Mouse (Mus musculus) right cerebral cortex, adult 18-20 months (tissue): Measurements from ENCODE around the gene Ly6g6d.
"Not testable (repeated sequence)": the region's sequence is repeated elsewhere in the genome, so short reads cannot be mapped to it uniquely, and the experiment has no call there.

Source experiments
- DNase-seq: peaks from one replicate; pipeline ENCODE4 v3.0.0; 2022; ENCODE audit warnings: mixed read lengths

Ly6g6d gene

GRCm38 (mm10) chr17:35077786-35078233 is at the start of gene Ly6g6d:
Gene Ly6g6d (minus strand): TSS chr17:35078065.
- no peak for DNase-seq

DNA sequence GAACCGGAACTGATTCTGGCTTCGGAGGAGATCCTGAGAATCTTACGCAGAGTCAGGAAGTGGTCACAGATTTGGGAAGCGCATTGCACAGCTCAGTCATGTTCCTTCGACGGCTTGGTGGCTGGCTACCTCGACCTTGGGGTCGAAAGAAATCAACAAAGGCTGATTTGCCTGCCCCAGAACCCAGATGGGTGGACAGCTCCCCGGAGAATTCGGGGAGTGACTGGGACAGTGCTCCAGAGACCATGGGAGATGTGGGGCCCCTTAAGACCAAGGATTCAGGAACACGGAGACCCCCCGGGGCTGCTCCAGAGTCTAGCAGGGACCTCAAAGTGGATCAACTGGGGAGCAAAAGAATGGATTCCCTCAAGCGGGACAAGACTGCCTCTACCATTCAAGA is 49.2 kb upstream of the Ly6g6d start:
- no peak for DNase-seq

DNA sequence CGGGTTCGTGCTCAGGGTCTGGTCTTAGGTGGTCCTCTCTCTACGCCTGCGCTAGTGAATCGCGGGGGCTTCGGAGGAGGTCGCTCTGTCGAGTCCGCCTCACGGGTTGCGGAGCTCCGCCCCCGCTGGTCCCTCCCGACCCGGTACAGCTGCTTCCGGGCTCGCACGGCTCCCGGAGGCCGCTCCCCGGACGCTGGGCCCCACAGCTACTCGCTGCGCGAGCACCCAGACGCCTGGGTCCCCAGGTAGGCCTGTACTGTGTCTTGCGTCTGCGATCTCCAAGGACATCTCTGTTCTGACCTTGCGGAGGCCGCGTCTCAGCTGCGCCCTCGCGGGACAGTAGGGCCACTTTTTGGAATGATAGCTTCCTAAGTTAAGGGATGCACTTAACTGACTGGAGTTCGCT is 48.3 kb upstream of the Ly6g6d start, which contains the start of gene D17H6S53E:
D17H6S53E (plus strand) TSS at position 168 of the 406 bp plus-strand sequence.
- DNase-seq: peak; percentile 73

- no peak for DNase-seq
Observed at GRCm38 (mm10) chr17:35125578-35125977, 47.7 kb upstream of the Ly6g6d start.

GRCm38 (mm10) chr17:35125081-35125480 is 47.2 kb upstream of the Ly6g6d start:
- DNase-seq: no peak

- not testable (repeated sequence) for DNase-seq
Observed at GRCm38 (mm10) chr17:35124261-35124896, 46.5 kb upstream of the Ly6g6d start.

- not testable (repeated sequence) for DNase-seq
Observed at GRCm38 (mm10) chr17:35123287-35123686, 45.4 kb upstream of the Ly6g6d start.

GRCm38 (mm10) chr17:35121871-35122303 is 44.0 kb upstream of the Ly6g6d start, which contains the start of gene Csnk2b:
Gene Csnk2b (minus strand): TSS chr17:35122053.
- DNase-seq: peak; percentile 74

DNA sequence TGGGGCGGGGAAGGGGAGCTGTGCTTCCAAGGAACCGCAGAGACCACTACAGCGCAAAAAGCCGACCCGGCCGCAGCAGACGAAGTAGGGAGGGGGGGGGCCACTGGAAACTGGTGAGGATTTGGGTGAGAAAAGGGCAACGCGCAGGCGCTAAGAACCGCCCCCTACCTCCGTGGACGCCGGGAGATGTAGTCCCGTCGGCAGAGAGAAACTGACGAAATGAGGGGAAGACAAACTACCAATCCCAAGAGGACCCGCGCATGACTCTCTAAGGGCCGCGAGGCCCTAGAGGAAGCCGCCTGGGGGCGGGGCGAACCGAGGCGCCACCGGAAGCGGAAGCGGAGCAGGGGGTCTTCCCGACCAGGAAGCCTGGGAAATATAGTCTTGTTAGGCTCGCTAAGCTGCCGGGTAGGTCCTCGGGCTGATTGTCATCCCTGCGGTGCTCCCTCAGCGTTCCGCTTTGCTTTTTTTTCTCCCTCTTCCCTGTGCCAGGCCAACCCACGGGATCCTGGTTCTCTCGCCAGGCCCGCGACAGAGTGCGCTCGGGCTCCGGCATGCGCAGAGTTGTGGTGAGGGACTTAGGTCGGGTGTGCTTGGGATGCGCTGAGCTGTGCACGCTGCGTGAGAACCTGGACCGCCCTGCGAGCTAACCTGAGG is 43.4 kb upstream of the Ly6g6d start, which contains the start of gene Gpank1:
Gpank1 (plus strand) TSS at position 313 of the 657 bp plus-strand sequence.
- peak; percentile 99 for DNase-seq

GRCm38 (mm10) chr17:35120745-35121142 is 42.9 kb upstream of the Ly6g6d start:
- DNase-seq: no peak

DNA sequence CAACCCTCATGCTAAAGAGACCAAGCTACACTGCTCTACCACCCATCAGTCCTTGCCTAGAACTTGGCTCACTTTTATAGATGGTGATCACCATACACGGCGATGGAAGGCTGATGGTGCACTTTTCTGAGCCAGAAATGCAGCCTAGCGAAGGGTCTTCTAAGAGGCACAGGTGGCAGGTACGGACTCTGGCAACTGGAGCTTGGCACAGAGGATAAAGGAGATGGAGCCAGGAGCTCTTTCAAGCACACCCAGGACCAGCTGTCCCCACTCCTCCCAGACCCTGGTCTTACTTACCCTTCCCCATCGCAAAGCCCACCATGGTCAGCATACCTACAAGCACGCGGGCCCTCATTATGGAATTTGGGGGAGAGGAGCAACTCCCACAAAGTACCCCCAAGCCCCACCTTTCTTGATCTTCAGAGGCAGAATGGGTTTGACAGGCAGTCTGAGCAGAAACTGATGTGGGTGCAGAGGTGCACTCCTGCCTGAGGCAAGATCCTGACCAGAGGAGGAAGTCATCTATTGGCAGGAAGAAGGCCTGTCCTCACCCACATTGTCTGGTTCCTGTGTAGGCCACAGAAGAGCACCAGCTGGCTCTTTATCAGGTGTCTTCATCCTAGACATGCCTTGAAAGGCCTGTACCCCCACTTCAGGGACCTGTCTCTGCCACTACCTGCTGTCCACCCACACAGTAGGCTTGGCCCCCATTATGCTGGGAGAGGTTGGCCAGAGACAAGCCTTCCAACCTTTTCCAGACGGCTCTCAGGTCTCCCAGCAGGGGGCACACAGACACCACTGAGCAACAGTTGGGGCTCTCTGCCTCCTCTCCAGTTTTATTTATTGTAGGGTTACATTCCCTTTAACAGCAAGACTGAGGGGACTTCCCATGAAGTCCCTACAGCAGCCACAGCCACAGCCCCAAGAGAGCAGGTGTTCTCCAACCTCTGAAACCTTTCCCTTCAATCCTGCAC is 37.5 kb upstream of the Ly6g6d start, which contains the start of gene Ly6g5b:
Ly6g5b (minus strand) TSS at position 383 of the 974 bp plus-strand sequence.
- no peak for DNase-seq

DNA sequence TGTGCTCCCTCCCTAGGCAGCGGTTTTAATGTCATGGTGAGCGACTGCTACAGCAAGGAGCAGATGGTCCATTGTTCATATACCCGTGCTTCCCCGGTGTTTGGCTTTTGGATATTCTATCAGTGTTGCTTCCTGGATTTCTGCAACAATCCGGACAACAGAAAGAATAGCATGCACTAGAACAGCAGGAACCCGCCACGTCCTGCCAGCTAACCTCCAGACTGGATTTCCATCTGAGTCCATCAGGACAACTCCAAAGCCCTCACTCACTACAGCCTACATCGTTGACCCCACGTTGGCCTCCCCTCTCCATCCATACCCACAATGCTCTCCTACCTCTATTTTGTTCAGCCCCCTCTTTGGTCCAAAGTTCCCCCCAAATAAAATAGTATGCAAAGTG is 33.9 kb upstream of the Ly6g6d start:
- DNase-seq: no peak

DNA sequence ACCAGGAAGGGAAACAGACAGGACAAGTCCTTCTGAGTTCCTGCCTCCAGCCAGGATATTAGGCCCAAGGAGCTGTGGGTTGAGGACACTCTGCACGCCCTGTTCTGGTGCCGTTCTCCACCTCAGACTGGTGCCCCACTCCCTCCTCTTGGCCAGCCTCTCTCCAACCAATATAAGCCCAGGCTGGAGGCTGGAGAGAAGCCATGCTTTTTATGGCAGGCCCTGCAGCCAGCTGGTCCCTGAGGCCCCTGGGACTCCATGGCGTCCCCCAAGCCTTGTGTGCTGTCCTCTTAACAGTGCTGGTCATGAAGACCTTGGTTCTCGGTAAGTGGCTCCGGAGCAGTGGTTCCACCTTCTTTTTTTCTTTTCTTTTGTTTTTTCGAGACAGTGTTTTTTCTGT is 30.2 kb upstream of the Ly6g6d start, which contains the start of gene Ly6g5c:
Ly6g5c (plus strand) TSS at position 183 of the 400 bp plus-strand sequence.
- no peak for DNase-seq

- DNase-seq: no peak
Observed at GRCm38 (mm10) chr17:35106522-35106921, 28.7 kb upstream of the Ly6g6d start.

DNA sequence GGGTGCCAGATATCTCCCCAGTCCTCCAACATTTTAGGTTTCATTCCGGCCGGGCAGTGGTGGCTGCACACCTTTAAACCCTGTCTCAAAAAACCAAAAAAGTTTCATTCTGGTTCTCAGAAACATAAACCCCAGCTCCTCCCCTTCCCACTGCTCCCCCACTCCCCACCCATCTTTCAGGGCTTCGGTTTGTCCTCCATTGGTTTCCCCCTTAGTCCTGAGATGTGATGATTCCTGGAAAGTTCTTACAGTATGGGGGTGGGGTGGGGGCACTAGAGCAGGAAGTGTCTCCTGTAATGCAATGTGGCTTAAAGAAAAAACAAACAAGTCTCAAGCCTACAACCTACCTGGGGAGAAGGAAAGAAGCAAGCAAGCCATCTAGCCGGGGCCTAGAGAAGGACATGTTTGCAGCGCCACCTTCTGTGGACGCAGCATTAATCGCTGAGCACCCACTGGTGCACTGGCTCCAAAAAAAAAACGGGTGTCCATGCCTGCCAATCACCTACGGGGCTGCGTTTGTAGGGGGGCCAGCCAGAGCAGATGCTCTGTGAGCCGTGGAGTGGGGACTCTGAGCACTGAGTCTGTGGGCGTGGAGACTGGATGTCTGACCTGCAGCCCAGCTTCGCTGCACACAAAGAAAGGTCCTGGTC is 28.0 kb upstream of the Ly6g6d start:
- DNase-seq: no peak

DNA sequence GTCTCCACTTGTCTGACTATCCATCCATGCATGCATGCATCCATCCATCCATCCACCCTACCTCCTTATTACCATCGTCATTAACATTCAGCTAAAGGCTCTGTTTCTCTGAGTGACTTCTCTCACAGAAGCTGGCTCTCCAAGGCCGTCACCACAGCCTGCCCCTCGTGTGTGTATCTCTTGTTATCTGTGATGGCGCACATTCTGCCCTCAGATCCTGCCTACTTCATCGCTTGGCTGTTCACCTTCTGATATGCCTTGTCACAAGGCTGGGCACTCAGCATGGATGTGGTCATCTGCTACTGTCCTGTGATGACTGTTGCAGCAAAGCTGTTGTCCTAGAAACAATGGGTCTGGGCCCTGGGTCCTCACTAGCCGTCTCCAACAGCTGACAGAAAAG is 26.9 kb upstream of the Ly6g6d start:
- no peak for DNase-seq

DNA sequence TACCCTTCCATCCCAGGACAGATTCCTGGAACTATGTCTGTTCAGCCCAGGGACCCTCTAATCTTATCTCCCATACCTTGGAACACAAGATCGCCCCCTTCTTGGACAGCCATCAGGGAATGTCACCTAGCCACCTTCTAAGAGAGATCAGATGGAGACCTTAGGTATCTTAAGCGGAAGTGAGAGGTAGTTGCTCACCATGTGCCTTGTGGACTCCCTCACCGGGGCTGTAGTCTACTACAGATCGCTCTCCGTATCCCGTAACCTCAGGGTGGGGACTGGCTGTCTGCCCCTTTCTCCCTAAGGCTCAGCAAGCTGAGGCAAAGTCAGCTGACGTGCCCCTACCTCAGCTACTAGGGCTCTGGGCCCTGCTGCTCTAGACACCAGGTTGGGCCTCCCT is 26.2 kb upstream of the Ly6g6d start:
- DNase-seq: no peak

DNA sequence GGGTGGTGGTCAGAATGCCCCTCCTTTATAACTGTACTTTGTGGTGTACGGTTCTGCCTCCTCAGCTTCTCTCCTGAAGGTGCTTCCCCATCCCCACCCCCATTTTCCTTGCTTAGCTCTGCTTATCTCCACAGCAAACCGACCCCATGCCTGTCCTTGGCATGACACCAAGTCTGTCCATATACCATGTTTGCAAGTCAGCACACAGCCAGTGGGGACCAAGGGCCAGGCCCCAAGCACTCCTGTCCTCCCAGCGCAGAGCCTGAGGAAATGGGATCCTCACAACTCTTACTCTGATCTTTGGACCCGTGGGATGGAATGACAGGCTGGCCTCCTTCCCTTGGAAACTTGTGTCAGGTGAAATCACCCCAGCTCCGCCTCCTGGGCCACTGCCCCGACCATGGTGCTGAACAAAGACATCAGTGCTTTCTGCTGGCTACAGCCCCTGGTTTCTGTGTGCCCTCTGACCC is 25.4 kb upstream of the Ly6g6d start:
- no peak for DNase-seq

DNA sequence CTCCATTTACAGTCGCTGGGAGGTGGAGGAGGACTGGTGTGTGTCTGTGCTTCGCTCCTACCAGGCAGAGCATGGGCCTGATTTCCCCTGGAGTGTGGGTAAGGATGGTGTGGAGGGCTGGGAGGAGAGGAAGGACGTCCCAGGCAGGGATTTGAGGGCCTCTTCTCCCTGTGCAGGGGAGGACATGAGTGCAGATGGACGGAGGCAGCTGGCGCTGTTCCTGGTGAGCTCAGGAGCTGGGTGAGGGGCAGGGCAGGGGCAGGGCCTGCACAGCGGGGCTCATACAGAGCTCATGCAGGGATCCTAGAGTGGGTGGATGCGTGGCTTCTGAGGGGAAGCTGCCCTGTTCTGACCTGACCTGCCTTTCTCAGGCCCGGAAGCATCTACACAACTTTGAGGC is 24.4 kb upstream of the Ly6g6d start:
- no peak for DNase-seq

GRCm38 (mm10) chr17:35101161-35101560 is 23.3 kb upstream of the Ly6g6d start:
- DNase-seq: no peak

DNA sequence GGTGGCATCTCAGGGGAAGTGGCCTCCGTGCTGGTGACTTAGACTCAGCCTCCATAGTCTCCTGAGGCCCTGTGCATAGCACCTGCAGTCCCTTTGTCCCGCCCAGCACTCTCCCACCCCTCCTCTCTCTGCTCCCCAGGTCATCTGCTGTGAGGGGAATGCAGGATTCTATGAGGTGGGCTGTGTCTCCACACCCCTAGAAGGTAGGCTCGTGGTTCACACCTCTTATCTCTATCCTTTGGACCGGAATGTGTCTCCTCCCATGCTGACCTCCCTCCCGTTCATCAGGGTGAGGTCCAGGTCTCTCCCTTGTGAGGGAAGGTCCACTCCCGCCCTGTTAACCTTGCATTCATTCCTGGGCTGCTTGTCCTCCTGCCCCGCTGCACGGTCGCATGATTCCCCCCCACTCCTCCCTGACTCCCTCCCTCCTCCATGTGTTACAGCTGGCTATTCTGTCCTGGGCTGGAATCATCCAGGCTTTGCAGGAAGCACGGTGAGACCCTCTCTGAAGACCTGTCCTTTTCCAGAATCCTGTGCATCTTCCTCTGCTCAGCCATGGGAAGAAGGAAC is 22.4 kb upstream of the Ly6g6d start:
- no peak for DNase-seq

- DNase-seq: peak; percentile 79
Observed at GRCm38 (mm10) chr17:35097164-35097655, 19.3 kb upstream of the Ly6g6d start.
